Mouse (Mus musculus) liver, embryonic 15.5 days (tissue): Measurements from ENCODE around the gene Ap3d1. TPM values are rescaled to one million over a fixed set of nuclear protein-coding genes. Genes with fewer than 3 reads are reported as not detected.

ENCODE experiments used
- ATAC-seq: fragments of 200-750 bp; cut with Nextera tagmentation; 2 replicates; pipeline ENCODE4 v1.8.0; 2017; ENCODE audit warnings: moderate number of reproducible peaks, mild to moderate bottlenecking, moderate library complexity; ENCODE audit not compliant: insufficient read depth
- H3K27ac ChIP-seq: fragments of 300-500 bp; sonication (generic); replicated peaks from 2 replicates; pipeline ENCODE4 v1.5.1; 2015; ENCODE audit warnings: mild to moderate bottlenecking, inconsistent platforms
- H3K27me3 ChIP-seq: fragments of 300-500 bp; sonication (generic); 2 replicates; pipeline ENCODE4 v1.6.1; 2015; ENCODE audit warnings: mild to moderate bottlenecking, inconsistent platforms
- H3K36me3 ChIP-seq: fragments of 300-500 bp; sonication (generic); replicated peaks from 2 replicates; pipeline ENCODE4 v1.6.1; 2015; ENCODE audit warnings: moderate library complexity, mild to moderate bottlenecking, inconsistent platforms
- H3K4me1 ChIP-seq: fragments of 300-500 bp; sonication (generic); replicated peaks from 2 replicates; pipeline ENCODE4 v1.6.1; 2015; ENCODE audit warnings: inconsistent platforms
- H3K4me2 ChIP-seq: fragments of 300-500 bp; sonication (generic); 2 replicates; pipeline ENCODE4 v1.6.1; 2015; ENCODE audit warnings: moderate library complexity, mild to moderate bottlenecking, inconsistent platforms
- H3K4me3 ChIP-seq: fragments of 300-500 bp; sonication (generic); replicated peaks from 2 replicates; pipeline ENCODE4 v1.5.1; 2015; ENCODE audit warnings: mild to moderate bottlenecking, inconsistent platforms
- H3K9ac ChIP-seq: fragments of 300-500 bp; sonication (generic); 2 replicates; pipeline ENCODE4 v1.6.1; 2015; ENCODE audit warnings: moderate library complexity, mild to moderate bottlenecking, inconsistent platforms
- H3K9me3 ChIP-seq: fragments of 300-500 bp; sonication (generic); replicated peaks from 2 replicates; pipeline ENCODE4 v1.6.1; 2016; ENCODE audit warnings: inconsistent platforms
- WGBS: fragments of 180-500 bp; shearing (Covaris S2); methylation state at CpG from one replicate; pipeline ENCODE4 v1.1.7; 2015; ENCODE audit warnings: mixed read lengths; ENCODE audit not compliant: insufficient replicate concordance; 5-methylcytosine and 5-hydroxymethylcytosine counted together
- polyA plus RNA-seq: library from polyadenylated mRNA; unstranded; fragments of >200 nt; fragmentation: Nextera tagmentation; extraction: Ambion mirVana; gene quantifications from 2 replicates; pipeline ENCODE4 v1.2.1, GENCODE M21; 2015

Ap3d1 gene
- polyA plus RNA-seq, 1 experiment from 2014 or later = 20.2 TPM

- peak; percentile 46; the same call in 1 of the 2 replicates for ATAC-seq
- no peaks in the 10 kb centered on the region for H3K27me3 ChIP-seq
- no peaks in the 10 kb centered on the region for H3K9me3 ChIP-seq
- H3K4me3 ChIP-seq = peak overlapping the region; percentile 81
- H3K4me2 ChIP-seq = peak overlapping the region; percentile 83
- H3K9ac ChIP-seq = peak overlapping the region; percentile 89
- peaks cover 67% of the 10 kb centered on the region for H3K4me1 ChIP-seq
- H3K36me3 ChIP-seq = peaks cover 9% of the 10 kb centered on the region; the same call in 1 of the 2 replicates
- WGBS = under 1% methylated on average over 46 of the region's 46 CpGs
- H3K27ac ChIP-seq = peak overlapping the region; percentile 77
These were observed 357 bp downstream of the Ap3d1 start for GRCm38 (mm10) chr10:80741634-80742179.

- Histone ChIP-seq H3K4me1 (peaks cover 71% of the 10 kb centered on the region), H3K9ac (peak overlapping the region; percentile 89), H3K27ac (peak overlapping the region; percentile 77), H3K9me3 (no peaks in the 10 kb centered on the region), H3K4me3 (peak overlapping the region; percentile 81), H3K4me2 (peak overlapping the region; percentile 83), H3K36me3 (peaks cover 11% of the 10 kb centered on the region; the same call in 1 of the 2 replicates), H3K27me3 (no peaks in the 10 kb centered on the region)
- 7% methylated on average over 5 of the region's 5 CpGs for WGBS
- no peak for ATAC-seq
These were observed 918 bp downstream of the Ap3d1 start for GRCm38 (mm10) chr10:80741146-80741545.

DNA sequence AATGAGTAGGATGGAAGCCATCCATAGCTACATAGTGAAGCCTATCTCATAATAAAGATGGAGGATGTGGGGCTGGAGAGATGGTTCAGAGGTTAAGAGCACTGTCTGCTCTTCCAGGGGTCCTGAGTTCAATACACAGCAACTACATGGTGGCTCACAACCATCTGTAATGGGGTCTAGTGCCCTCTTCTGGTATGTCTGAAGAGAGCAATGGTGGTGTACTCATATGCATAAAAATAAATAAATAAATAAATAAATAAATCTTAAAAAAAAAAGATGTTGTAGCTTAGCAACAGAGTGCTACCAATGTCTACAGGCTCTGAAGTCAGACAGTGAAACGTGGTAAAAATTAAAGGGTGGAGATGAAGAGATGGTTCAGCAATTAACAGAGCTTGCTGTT, 3.4 kb downstream of the Ap3d1 start:
- H3K27ac ChIP-seq = no peak overlapping the region
- 41% methylated on average over 1 of the region's 1 CpGs for WGBS
- H3K4me3 ChIP-seq = no peak overlapping the region
- H3K9me3 ChIP-seq = no peaks in the 10 kb centered on the region
- H3K27me3 ChIP-seq = no peaks in the 10 kb centered on the region
- H3K4me1 ChIP-seq = peaks cover 59% of the 10 kb centered on the region
- ATAC-seq = no peak
- no peak overlapping the region for H3K4me2 ChIP-seq
- no peak overlapping the region for H3K9ac ChIP-seq
- H3K36me3 ChIP-seq = peaks cover 26% of the 10 kb centered on the region

DNA sequence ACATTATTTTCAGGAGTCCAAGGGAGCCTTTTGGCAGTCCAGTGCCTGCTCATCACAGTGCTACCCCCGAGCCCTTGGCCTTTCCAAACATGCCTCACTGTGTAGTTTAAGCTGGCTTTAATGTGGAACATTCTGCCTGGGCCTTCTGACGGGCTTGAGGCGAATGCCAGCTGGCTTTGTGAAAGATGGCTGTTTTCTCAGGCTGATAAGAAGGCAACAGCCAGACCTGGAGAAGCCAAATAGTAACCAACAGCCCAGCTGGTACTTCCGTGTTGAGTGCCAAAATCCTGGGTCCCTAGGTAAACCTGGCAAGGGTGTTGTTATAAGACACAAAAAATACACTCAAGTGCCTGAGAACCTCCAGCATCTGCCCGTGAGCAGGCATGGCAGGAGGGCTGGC, 5.3 kb downstream of the Ap3d1 start:
- 45% methylated on average over 5 of the region's 5 CpGs for WGBS
- Histone ChIP-seq H3K4me1 (peaks cover 49% of the 10 kb centered on the region), H3K27ac (no peak overlapping the region; the same call in 1 of the 2 replicates)

GRCm38 (mm10) chr10:80732611-80733101, 9.4 kb downstream of the Ap3d1 start:
- no peak overlapping the region for H3K9ac ChIP-seq
- H3K27me3 ChIP-seq = no peaks in the 10 kb centered on the region
- H3K9me3 ChIP-seq = no peaks in the 10 kb centered on the region
- H3K4me1 ChIP-seq = peaks cover 22% of the 10 kb centered on the region
- no peak overlapping the region for H3K27ac ChIP-seq
- peaks cover 84% of the 10 kb centered on the region for H3K36me3 ChIP-seq
- no peak overlapping the region for H3K4me3 ChIP-seq
- no peak overlapping the region for H3K4me2 ChIP-seq
- WGBS = 88% methylated on average over 6 of the region's 6 CpGs
- no peak for ATAC-seq

More for the DNA sequence above, 5.3 kb downstream of the Ap3d1 start:
- H3K9me3 ChIP-seq = no peaks in the 10 kb centered on the region
- H3K4me3 ChIP-seq = no peak overlapping the region
- H3K4me2 ChIP-seq = no peak overlapping the region
- H3K9ac ChIP-seq = no peak overlapping the region
- no peak for ATAC-seq
- H3K36me3 ChIP-seq = peaks cover 44% of the 10 kb centered on the region
- H3K27me3 ChIP-seq = no peaks in the 10 kb centered on the region

DNA sequence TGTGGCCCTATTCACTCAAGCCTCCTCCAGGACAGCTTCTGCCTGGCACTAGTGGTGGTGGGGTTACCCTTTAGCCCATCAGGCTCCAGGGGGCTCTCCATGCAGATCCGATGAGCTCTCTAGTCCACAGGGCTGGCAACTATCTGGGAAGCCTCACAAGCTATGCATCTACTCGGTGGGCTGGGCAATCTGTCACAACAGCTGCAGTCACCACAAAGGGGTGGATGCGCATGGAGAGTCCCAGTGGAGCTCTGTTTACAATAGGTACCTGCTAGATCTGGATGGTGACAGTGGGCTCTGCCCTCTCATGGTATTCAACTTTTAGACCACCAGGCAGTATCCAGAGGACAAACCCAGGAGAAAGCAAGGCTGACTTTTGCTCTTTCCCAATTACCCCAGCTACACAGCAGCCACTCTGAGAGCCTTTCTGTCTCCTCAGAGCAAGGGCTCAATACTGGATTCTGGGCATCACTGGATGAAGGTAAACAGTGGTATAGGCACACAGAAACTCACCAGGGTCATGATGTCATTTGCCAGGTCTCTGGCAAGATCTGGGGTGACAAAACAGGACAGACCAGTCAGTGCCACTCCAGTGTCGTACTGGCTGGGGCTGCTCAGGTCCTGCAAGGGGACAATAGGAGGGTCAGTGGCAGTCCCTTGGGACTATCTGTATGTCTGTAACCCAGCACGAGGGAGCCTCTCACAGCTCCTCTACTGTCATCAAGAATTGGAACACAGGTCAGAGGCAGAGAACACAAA, 14.5 kb downstream of the Ap3d1 start:
- Histone ChIP-seq H3K27ac (no peak overlapping the region), H3K4me1 (peaks cover 4% of the 10 kb centered on the region; the same call in 1 of the 2 replicates)
- WGBS = 82% methylated on average over 5 of the region's 5 CpGs

DNA sequence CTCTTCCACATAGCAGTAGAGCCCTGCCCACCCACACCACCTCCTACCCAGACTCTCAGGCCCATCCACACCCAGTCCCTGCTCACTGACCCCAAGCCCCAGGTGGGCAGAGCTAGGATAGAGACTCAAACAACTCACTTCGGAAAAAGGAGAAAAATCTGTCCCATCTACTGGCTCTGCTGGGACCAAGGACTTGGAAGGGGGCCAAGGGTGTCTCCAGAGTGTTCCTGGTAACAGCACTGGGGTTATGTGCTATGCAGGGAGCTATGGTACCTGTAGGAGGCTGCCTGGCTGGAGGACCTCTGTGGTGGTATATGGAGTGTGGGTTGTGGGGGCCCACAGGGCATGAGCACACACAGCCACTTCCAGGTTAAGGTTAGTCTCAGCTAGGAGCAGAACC, 24.8 kb downstream of the Ap3d1 start:
- Histone ChIP-seq H3K9me3 (no peaks in the 10 kb centered on the region), H3K27ac (no peak overlapping the region), H3K4me3 (no peak overlapping the region), H3K27me3 (no peaks in the 10 kb centered on the region), H3K9ac (no peak overlapping the region), H3K4me1 (no peaks in the 10 kb centered on the region), H3K36me3 (peaks cover 100% of the 10 kb centered on the region), H3K4me2 (no peak overlapping the region)
- no peak for ATAC-seq
- WGBS = 66% methylated on average over 1 of the region's 1 CpGs

More for the DNA sequence above, 14.5 kb downstream of the Ap3d1 start:
- H3K27me3 ChIP-seq = no peaks in the 10 kb centered on the region
- no peaks in the 10 kb centered on the region for H3K9me3 ChIP-seq
- no peak overlapping the region for H3K4me3 ChIP-seq
- H3K9ac ChIP-seq = no peak overlapping the region
- peaks cover 97% of the 10 kb centered on the region for H3K36me3 ChIP-seq
- no peak for ATAC-seq
- no peak overlapping the region for H3K4me2 ChIP-seq

DNA sequence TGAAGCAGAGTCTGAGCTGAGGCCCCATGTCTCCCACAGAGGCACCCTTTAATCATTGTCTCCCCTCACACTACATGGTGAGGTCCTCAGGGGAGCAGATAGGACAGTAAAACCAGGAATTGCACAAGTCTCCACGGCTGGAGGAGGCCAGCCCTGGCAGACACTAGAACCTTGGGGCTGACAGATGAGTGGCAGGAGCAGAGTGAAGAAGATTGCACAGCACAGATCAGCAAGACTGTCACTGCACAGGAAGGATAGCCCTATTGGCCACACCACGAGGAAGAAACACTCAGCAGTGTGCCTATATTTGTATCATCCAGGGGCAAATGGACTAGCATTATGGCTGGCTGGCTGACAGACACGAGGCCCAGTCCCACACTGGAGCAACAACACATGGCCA, 31.2 kb downstream of the Ap3d1 start:
- no peaks in the 10 kb centered on the region for H3K4me1 ChIP-seq

DNA sequence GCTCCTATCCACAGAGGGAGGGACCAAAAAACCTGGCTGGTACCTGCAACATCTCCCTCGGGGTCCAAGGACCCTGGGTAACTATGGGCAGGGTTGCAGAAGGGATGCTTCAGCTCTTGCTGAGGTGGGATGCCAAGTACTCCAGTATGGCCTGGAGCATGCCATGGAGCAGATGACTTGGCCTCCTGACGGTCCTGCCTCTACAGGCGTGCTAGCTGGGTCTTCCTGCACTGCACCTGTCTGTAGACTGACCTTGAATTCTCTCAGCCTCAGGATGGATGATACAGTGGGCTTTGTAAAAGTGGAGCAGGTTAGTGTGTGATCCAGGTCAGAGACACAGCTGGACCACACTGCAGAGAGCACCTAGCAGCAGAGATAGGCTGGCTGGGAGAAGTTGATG, 36.6 kb downstream of the Ap3d1 start:
- 63% methylated on average over 3 of the region's 3 CpGs for WGBS
- no peak overlapping the region for H3K4me2 ChIP-seq
- H3K9me3 ChIP-seq = no peaks in the 10 kb centered on the region
- peaks cover 48% of the 10 kb centered on the region for H3K4me1 ChIP-seq
- H3K27ac ChIP-seq = no peak overlapping the region
- H3K4me3 ChIP-seq = no peak overlapping the region
- H3K27me3 ChIP-seq = no peaks in the 10 kb centered on the region
- peaks cover 43% of the 10 kb centered on the region for H3K36me3 ChIP-seq
- no peak for ATAC-seq
- no peak overlapping the region for H3K9ac ChIP-seq

More for the DNA sequence above, 31.2 kb downstream of the Ap3d1 start:
- H3K27ac ChIP-seq = no peak overlapping the region
- no peak overlapping the region for H3K4me2 ChIP-seq
- no peak for ATAC-seq
- H3K27me3 ChIP-seq = no peaks in the 10 kb centered on the region
- peaks cover 97% of the 10 kb centered on the region for H3K36me3 ChIP-seq
- no peak overlapping the region for H3K9ac ChIP-seq
- 57% methylated on average over 3 of the region's 3 CpGs for WGBS
- no peak overlapping the region for H3K4me3 ChIP-seq
- no peaks in the 10 kb centered on the region for H3K9me3 ChIP-seq

- H3K4me1 ChIP-seq = peaks cover 53% of the 10 kb centered on the region
- no peak overlapping the region for H3K4me3 ChIP-seq
- peaks cover 39% of the 10 kb centered on the region for H3K36me3 ChIP-seq
- no peak overlapping the region for H3K4me2 ChIP-seq
- no peak overlapping the region for H3K9ac ChIP-seq
- H3K27me3 ChIP-seq = no peaks in the 10 kb centered on the region
- 44% methylated on average over 3 of the region's 3 CpGs for WGBS
- no peak for ATAC-seq
- H3K9me3 ChIP-seq = no peaks in the 10 kb centered on the region
- no peak overlapping the region for H3K27ac ChIP-seq
These were observed 37.0 kb downstream of the Ap3d1 start for GRCm38 (mm10) chr10:80705033-80705432.

GRCm38 (mm10) chr10:80704418-80704817, 37.6 kb downstream of the Ap3d1 start:
- Histone ChIP-seq H3K4me1 (peaks cover 59% of the 10 kb centered on the region), H3K27ac (0 out of 2 replicates have a peak overlapping the region, but pooled peaks have one; percentile 9)

More at GRCm38 (mm10) chr10:80704418-80704817, 37.6 kb downstream of the Ap3d1 start:
- WGBS = 92% methylated on average over 5 of the region's 5 CpGs
- ATAC-seq = no peak
- Histone ChIP-seq H3K9me3 (no peaks in the 10 kb centered on the region), H3K27me3 (no peaks in the 10 kb centered on the region), H3K36me3 (peaks cover 34% of the 10 kb centered on the region), H3K4me3 (no peak overlapping the region), H3K9ac (no peak overlapping the region), H3K4me2 (no peak overlapping the region)
